Mouse (Mus musculus): ENCODE measurements around the gene Olfm3. TPM values are rescaled to one million over a fixed set of nuclear protein-coding genes. Genes with fewer than 3 reads are reported as not detected.

The Olfm3 gene
- total and polyA plus RNA-seq, 2 experiments, result 0.16 to 1.5 TPM

DNA sequence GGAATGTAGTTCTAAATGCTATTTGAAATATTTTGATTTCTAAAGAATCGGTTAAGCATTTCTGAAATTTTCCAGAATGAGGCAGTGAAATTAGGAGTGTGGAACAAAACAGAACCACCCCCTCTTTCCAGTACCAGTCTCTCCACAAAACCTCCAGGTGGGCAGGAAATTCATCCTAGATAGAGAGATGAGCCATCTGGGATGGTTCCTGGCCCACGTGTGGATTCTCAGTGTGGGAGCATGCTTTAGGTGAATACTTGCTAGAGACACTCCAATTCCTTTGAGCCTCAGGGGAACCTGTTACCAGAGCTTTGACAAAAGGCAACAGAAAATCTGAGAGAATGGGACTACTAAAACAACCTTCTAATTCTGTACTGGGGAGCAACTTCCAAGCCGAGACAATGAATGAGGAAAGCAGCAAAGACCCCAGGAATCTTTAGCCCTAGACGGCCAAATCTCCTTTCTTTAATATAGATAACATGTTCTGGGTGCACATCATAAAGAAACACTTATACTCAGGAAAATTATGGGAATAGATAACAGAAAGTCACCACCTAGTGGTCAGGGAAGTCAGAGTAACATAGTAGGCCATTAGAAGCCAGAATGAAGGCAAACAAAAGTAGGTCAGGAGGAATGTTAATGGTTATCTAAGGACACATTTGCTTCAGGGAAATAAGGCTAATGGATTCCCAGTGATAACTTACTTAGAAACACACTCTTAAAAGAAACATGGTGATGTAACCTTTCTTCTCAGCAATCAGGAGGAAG, 58.6 kb downstream of the Olfm3 start:
- no peaks in the 10 kb centered on the region for H3K4me1 ChIP-seq (ENCODE audit: control insufficient read depth, insufficient read depth, low read length)
- no peak overlapping the region for H3K27ac ChIP-seq (replicated peaks; ENCODE audit: insufficient read depth, low read depth, low read length)
- H3K36me3 ChIP-seq (ENCODE audit: control insufficient read depth, insufficient read depth, low read length), result no peaks in the 10 kb centered on the region
- no peaks in the 10 kb centered on the region for H3K27me3 ChIP-seq (ENCODE audit: control insufficient read depth, insufficient read depth, low read length)
- DNase-seq (ENCODE audit: extremely low read depth, low read depth, low spot score), result peak; percentile 1
- no peaks in the 10 kb centered on the region for H3K79me2 ChIP-seq (ENCODE audit: control insufficient read depth, insufficient read depth, low read length)
- H3K9ac ChIP-seq (ENCODE audit: low read depth, low read length), result no peak overlapping the region
- H3K4me3 ChIP-seq (ENCODE audit: insufficient read depth, low read depth, low read length), result no peak overlapping the region
- 60% methylated on average over 4 of the region's 4 CpGs for WGBS
- TF ChIP-seq CTCF (IDR thresholded peaks at IDR 0.05; ENCODE audit: low read depth, low read length) (no peak), POLR2A (IDR thresholded peaks at IDR 0.05; ENCODE audit: extremely low read depth, insufficient read depth, low read length) (no peak)

GRCm38 (mm10) chr3:114971183-114971582, 67.3 kb downstream of the Olfm3 start:
- Histone ChIP-seq H3K36me3 (ENCODE audit: control insufficient read depth, insufficient read depth, low read length) (no peaks in the 10 kb centered on the region), H3K4me3 (ENCODE audit: insufficient read depth, low read depth, low read length) (no peak overlapping the region), H3K79me2 (ENCODE audit: control insufficient read depth, insufficient read depth, low read length) (no peaks in the 10 kb centered on the region), H3K4me1 (ENCODE audit: control insufficient read depth, insufficient read depth, low read length) (no peaks in the 10 kb centered on the region), H3K27ac (replicated peaks; ENCODE audit: insufficient read depth, low read depth, low read length) (no peak overlapping the region), H3K27me3 (ENCODE audit: control insufficient read depth, insufficient read depth, low read length) (no peaks in the 10 kb centered on the region; the same call in 1 of the 2 replicates), H3K9ac (ENCODE audit: low read depth, low read length) (no peak overlapping the region)
- DNase-seq (ENCODE audit: extremely low read depth, low read depth, low spot score), result no peak
- TF ChIP-seq POLR2A (IDR thresholded peaks at IDR 0.05; ENCODE audit: extremely low read depth, insufficient read depth, low read length), result no peak
- TF ChIP-seq CTCF (IDR thresholded peaks at IDR 0.05; ENCODE audit: low read depth, low read length), result no peak

DNA sequence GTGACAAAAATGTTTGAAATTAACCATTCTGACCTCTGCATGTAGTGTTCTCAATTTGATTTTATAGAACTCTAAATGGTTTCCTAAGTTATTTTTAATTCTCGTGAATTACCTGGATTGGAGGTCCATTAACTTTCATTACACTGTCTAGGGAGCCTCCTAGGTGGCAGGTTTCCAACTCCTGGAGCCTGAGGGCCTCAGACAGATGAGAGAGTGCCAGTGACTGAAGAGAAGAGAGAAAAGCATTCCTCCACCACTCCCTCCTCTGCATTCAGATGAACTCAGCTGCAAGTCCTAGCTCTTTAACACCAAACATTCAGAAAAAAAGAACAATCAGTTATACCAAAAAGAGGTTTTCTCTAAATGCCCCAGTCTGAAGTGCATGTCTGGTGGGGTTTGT, 68.6 kb downstream of the Olfm3 start:
- H3K36me3 ChIP-seq (ENCODE audit: control insufficient read depth, insufficient read depth, low read length), result no peaks in the 10 kb centered on the region
- no peak overlapping the region for H3K4me3 ChIP-seq (ENCODE audit: insufficient read depth, low read depth, low read length)
- WGBS, result 50% methylated on average over 1 of the region's 1 CpGs
- H3K79me2 ChIP-seq (ENCODE audit: control insufficient read depth, insufficient read depth, low read length), result no peaks in the 10 kb centered on the region
- H3K9ac ChIP-seq (ENCODE audit: low read depth, low read length), result no peak overlapping the region
- TF ChIP-seq CTCF (IDR thresholded peaks at IDR 0.05; ENCODE audit: low read depth, low read length) (no peak), POLR2A (IDR thresholded peaks at IDR 0.05; ENCODE audit: extremely low read depth, insufficient read depth, low read length) (no peak)
- no peak for DNase-seq (ENCODE audit: extremely low read depth, low read depth, low spot score)
- H3K27ac ChIP-seq (replicated peaks; ENCODE audit: insufficient read depth, low read depth, low read length), result no peak overlapping the region
- H3K4me1 ChIP-seq (ENCODE audit: control insufficient read depth, insufficient read depth, low read length), result no peaks in the 10 kb centered on the region
- H3K27me3 ChIP-seq (ENCODE audit: control insufficient read depth, insufficient read depth, low read length), result no peaks in the 10 kb centered on the region; the same call in 1 of the 2 replicates

GRCm38 (mm10) chr3:114990828-114991227, 87.0 kb downstream of the Olfm3 start:
- Histone ChIP-seq H3K4me1 (ENCODE audit: control insufficient read depth, insufficient read depth, low read length) (no peaks in the 10 kb centered on the region), H3K79me2 (ENCODE audit: control insufficient read depth, insufficient read depth, low read length) (no peaks in the 10 kb centered on the region), H3K27me3 (ENCODE audit: control insufficient read depth, insufficient read depth, low read length) (no peaks in the 10 kb centered on the region), H3K27ac (replicated peaks; ENCODE audit: insufficient read depth, low read depth, low read length) (no peak overlapping the region), H3K36me3 (ENCODE audit: control insufficient read depth, insufficient read depth, low read length) (no peaks in the 10 kb centered on the region), H3K4me3 (ENCODE audit: insufficient read depth, low read depth, low read length) (no peak overlapping the region), H3K9ac (ENCODE audit: low read depth, low read length) (no peak overlapping the region)
- 77% methylated on average over 2 of the region's 2 CpGs for WGBS
- TF ChIP-seq CTCF (IDR thresholded peaks at IDR 0.05; ENCODE audit: low read depth, low read length), result no peak
- TF ChIP-seq POLR2A (IDR thresholded peaks at IDR 0.05; ENCODE audit: extremely low read depth, insufficient read depth, low read length), result no peak
- DNase-seq (ENCODE audit: extremely low read depth, low read depth, low spot score), result no peak

DNA sequence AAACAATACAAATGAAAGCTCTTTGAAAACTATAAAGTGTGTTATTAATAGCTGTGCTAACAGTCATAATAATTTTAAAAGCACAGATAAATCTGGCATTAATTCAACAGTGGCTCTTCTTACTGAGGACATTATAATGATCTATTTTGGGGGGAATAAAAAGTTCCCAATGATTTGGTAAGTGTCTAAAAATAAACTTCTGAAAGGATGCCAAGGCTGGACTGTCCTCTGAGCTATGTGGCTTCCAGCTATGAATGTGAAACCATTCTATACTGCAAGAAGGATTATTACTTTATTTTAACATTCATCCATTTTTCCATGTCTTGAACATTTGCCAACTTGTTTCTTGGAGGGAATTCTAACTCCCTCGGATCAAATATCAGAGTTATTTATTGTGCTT, 92.1 kb downstream of the Olfm3 start:
- H3K36me3 ChIP-seq (ENCODE audit: control insufficient read depth, insufficient read depth, low read length), result no peaks in the 10 kb centered on the region
- H3K4me3 ChIP-seq (ENCODE audit: insufficient read depth, low read depth, low read length), result no peak overlapping the region
- no peak for DNase-seq (ENCODE audit: extremely low read depth, low read depth, low spot score)
- no peak for TF ChIP-seq POLR2A (IDR thresholded peaks at IDR 0.05; ENCODE audit: extremely low read depth, insufficient read depth, low read length)
- TF ChIP-seq CTCF (IDR thresholded peaks at IDR 0.05; ENCODE audit: low read depth, low read length), result no peak
- H3K27me3 ChIP-seq (ENCODE audit: control insufficient read depth, insufficient read depth, low read length), result no peaks in the 10 kb centered on the region
- no peaks in the 10 kb centered on the region for H3K79me2 ChIP-seq (ENCODE audit: control insufficient read depth, insufficient read depth, low read length)
- no peak overlapping the region for H3K9ac ChIP-seq (ENCODE audit: low read depth, low read length)
- no peak overlapping the region for H3K27ac ChIP-seq (replicated peaks; ENCODE audit: insufficient read depth, low read depth, low read length)
- H3K4me1 ChIP-seq (ENCODE audit: control insufficient read depth, insufficient read depth, low read length), result no peaks in the 10 kb centered on the region
- 52% methylated on average over 1 of the region's 1 CpGs for WGBS

DNA sequence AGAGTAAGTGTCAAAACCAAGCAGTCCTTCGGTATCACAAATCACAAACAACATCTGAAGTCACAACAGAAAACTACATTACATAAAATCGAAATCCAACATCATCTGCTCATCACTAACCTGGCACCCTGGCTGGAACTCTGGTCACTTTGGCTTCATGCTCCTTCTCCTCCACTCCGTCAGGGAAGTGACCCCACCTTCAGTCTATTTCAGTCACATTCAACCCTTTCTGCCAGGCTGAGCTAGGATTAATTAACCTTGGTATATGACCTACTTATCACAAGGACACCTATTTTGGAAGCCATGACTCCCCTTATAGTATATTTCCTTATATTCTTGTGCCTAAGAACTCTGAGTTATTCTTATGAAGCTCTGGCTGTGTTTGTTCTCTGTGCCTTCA, 123.7 kb downstream of the Olfm3 start:
- H3K4me3 ChIP-seq (ENCODE audit: insufficient read depth, low read depth, low read length), result no peak overlapping the region
- no peaks in the 10 kb centered on the region for H3K79me2 ChIP-seq (ENCODE audit: control insufficient read depth, insufficient read depth, low read length)
- H3K27me3 ChIP-seq (ENCODE audit: control insufficient read depth, insufficient read depth, low read length), result no peaks in the 10 kb centered on the region
- DNase-seq (ENCODE audit: extremely low read depth, low read depth, low spot score), result no peak
- 66% methylated on average over 3 of the region's 3 CpGs for WGBS
- no peak overlapping the region for H3K27ac ChIP-seq (replicated peaks; ENCODE audit: insufficient read depth, low read depth, low read length)
- TF ChIP-seq CTCF (IDR thresholded peaks at IDR 0.05; ENCODE audit: low read depth, low read length) (no peak), POLR2A (IDR thresholded peaks at IDR 0.05; ENCODE audit: extremely low read depth, insufficient read depth, low read length) (no peak)
- no peak overlapping the region for H3K9ac ChIP-seq (ENCODE audit: low read depth, low read length)
- no peaks in the 10 kb centered on the region for H3K4me1 ChIP-seq (ENCODE audit: control insufficient read depth, insufficient read depth, low read length)
- no peaks in the 10 kb centered on the region for H3K36me3 ChIP-seq (ENCODE audit: control insufficient read depth, insufficient read depth, low read length)
